Mouse (Mus musculus) heart, postnatal 25 days (tissue): ENCODE data around the gene Entpd3. TPM values are rescaled to one million over a fixed set of nuclear protein-coding genes. Genes with fewer than 3 reads are reported as not detected.

ENCODE experiments used
- DNase-seq: peaks from one replicate; pipeline ENCODE4 v3.0.0; 2022; ENCODE audit warnings: low spot score
- intact Hi-C: fragments of 180-260 bp; cut with DNase I; formaldehyde crosslinking; loops from one replicate; pipeline ENCODE4 v1.15.1; 2025
- total RNA-seq, 2 experiments: library from RNA; stranded (reverse); gene quantifications; 2 replicates each; pipeline ENCODE4 v1.2.3; 2021

The Entpd3 gene
- total RNA-seq, 2 experiments from 2014 or later: not detected

DNA sequence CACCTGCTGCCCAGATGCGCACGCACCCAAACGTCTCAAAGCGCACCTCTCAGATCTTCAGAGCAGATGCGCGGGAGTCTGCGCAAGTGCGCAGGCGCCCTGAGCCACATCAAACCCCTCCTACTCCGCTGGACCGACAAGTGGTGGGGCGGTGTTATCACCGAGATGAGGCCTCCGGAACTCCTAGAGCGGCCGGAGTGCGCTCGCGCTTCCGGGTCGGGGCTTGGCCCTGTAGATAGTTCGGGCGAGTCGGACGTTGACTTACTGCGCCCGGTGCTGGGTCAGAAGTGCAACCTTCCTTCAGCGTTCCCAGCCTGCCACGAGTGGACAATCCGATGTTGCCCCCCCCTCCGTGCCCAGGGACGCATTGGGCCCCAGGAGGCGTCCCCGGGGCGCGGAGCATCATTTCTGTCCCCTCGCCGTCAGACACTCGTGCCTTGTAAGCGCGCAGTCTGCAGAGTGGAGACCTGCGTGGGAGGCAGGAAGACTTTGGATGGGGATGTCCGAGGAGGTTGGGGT lies 37.6 kb downstream of the Entpd3 start:
- DNase-seq: peak; percentile 80
- intact Hi-C loops: no loop called here

- intact Hi-C loops: no loop called here
These were observed 38.2 kb downstream of the Entpd3 start for GRCm38 (mm10) chr9:120577706-120578405.

DNA sequence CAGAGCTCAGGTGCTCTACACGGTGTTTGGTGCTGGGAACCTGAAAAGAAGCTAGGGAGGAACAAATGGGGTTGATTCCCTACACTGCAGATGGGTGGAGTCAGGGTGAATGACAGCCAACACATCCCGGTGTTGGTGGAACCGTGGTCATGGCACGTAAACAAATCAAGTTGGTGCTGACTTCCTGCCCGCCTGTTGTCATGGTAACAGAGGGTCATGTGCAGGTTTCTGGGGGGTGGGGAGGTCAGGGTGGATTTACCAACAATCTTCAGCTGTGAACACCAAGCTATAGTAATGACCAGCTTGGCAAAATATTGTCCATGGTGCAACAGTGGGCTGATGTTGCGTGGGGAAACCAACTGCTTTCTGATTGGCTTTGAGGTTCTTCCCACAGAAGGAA lies 39.1 kb downstream of the Entpd3 start:
- DNase-seq: no peak
- intact Hi-C loops: no loop called here

More at GRCm38 (mm10) chr9:120577706-120578405, 38.2 kb downstream of the Entpd3 start:
- no peak for DNase-seq

DNA sequence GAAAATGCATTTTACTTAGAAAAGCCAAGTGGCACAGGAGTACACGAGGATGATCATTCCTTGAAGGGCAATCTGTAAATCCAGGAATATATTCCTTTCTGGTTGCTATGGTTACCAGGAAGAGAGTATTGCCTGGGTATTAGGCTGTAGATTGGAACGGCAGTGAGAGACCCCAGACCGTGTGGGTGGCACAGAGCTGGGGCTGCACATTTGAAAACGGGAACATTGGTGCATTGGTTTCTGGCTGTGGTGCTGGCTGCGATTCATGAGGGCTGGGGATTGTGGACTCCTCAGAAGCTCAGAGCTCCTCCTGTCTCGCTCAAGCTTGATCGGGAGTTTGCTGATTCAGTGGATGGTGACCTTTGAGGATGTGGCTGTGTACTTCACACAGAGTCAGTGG lies 40.2 kb downstream of the Entpd3 start:
- DNase-seq: no peak
- intact Hi-C loops: loop anchor here (5.0 to 10.0 kb wide), 3 partner anchors 148 to 875 kb away; no protein-coding TSS in a partner anchor

GRCm38 (mm10) chr9:120581941-120582618 lies 42.5 kb downstream of the Entpd3 start:
- intact Hi-C loops: loop anchor here (5.0 to 10.0 kb wide), 3 partner anchors 150 to 873 kb away; no protein-coding TSS in a partner anchor
- peak; percentile 20 for DNase-seq

- DNase-seq: peak; percentile 61
- intact Hi-C loops: loop anchor here (5.0 to 10.0 kb wide), 3 partner anchors 150 to 872 kb away; no protein-coding TSS in a partner anchor
These were observed 43.1 kb downstream of the Entpd3 start for GRCm38 (mm10) chr9:120582619-120583308.

DNA sequence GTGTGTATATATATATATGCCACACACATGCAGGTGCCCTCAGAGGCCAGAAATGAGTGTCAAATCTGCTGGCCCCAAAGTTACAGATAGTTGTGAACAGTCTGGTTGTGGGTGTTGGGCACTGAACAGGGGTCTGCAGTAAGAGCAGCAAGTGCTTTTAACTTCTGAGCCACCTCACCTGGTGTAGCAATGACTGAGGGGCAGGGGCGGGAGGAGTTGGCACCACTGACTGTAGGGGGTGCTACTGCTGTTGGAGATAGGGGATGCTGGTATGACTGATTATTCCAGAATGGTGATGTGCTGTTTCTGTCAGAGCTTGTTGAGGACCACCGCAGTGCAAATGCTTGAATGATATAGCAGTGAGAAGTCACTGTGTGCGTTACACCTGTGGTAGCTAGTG lies 43.7 kb downstream of the Entpd3 start:
- intact Hi-C loops: loop anchor here (5.0 to 10.0 kb wide), 3 partner anchors 151 to 871 kb away; no protein-coding TSS in a partner anchor
- DNase-seq: no peak

- DNase-seq: no peak
- intact Hi-C loops: loop anchor here (1.0 to 10.0 kb wide), 2 partner anchors 85 to 868 kb away; no protein-coding TSS in a partner anchor
These were observed 46.9 kb downstream of the Entpd3 start for GRCm38 (mm10) chr9:120586546-120586945.

DNA sequence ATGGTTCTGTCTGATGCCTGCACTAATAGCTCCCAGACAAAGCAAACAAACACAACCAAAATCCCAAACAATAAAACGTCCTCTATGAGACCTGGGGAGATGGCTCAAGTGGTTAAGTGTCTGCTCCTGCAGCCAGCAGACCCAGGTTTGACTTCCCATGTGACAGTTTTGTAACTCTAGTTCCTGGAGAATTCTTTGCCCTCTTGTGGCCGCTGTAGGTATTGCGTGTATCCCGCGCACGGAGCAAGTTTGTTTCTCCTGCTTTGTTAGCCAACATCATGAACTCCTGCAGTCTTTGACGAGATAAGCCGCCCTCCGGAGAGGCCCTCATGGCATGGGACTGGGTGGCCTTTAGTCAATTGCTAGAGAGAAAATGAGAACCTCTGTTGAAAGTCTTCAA lies 51.9 kb downstream of the Entpd3 start:
- intact Hi-C loops: loop anchor here (2.0 kb wide), 1 partner anchor 89 kb away; no protein-coding TSS in a partner anchor
- peak; percentile 28 for DNase-seq

DNA sequence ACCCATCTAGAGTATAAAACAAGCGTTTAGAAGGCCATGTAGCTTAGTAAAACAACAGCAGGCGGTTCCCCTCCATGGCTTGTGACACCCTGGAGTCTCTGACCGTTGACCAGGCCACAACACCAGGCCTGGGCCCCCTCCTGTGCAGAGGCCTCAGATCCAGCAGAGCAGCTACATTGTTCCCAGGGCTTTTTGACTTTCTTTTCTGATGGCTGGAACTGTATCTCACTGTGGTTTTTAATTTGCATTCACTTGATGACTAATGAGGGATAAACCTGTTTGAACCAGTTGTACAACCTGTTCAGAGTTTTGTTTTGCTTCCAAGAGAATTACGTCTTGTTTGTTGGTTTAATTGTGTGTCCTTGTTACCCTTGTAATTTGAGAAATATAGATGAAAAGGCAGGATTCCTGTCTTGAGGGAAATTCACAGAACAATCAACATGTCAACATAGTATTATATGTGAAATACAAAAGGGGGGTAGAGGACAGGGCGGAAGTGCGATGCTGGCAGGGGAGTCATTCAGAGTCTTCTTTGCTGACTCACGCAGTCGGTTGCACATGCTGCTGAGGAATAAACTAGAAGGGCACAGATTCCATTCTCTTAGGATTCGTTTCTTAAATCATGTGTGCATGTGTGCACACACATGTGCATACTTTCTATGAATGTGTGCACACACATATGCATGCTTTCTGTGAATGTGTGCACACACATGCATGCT lies 53.9 kb downstream of the Entpd3 start:
- intact Hi-C loops: no loop called here
- DNase-seq: no peak

DNA sequence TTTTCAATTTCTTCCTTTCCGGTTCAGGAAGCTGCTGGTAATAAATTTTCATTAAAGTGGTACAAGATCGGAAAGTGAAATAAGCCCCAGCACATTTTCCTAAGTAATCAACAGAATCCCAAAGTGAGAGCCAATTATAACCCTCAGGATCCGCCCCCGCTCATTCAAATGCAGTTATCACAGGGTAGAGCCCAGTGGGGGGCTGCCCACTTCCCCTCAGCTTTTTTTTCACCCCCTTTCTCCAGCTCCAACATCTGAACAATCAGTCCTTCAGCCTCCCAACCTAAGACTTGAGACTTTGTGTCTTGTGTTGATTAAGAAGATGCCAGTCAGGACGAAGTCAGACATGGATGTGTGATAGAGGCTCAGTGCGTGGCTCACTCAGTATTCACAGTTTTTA lies 55.2 kb downstream of the Entpd3 start:
- intact Hi-C loops: no loop called here
- no peak for DNase-seq

- DNase-seq: no peak
- intact Hi-C loops: no loop called here
These were observed 55.7 kb downstream of the Entpd3 start for GRCm38 (mm10) chr9:120595306-120595705.

- DNase-seq: peak; percentile 29
- intact Hi-C loops: loop anchor here (2.0 to 10.0 kb wide), 10 partner anchors 51 to 641 kb away; no protein-coding TSS in a partner anchor
These were observed 62.0 kb downstream of the Entpd3 start for GRCm38 (mm10) chr9:120601488-120602171.

GRCm38 (mm10) chr9:120602172-120602838 lies 62.7 kb downstream of the Entpd3 start:
- no peak for DNase-seq
- intact Hi-C loops: loop anchor here (2.0 to 10.0 kb wide), 9 partner anchors 50 to 640 kb away; no protein-coding TSS in a partner anchor

DNA sequence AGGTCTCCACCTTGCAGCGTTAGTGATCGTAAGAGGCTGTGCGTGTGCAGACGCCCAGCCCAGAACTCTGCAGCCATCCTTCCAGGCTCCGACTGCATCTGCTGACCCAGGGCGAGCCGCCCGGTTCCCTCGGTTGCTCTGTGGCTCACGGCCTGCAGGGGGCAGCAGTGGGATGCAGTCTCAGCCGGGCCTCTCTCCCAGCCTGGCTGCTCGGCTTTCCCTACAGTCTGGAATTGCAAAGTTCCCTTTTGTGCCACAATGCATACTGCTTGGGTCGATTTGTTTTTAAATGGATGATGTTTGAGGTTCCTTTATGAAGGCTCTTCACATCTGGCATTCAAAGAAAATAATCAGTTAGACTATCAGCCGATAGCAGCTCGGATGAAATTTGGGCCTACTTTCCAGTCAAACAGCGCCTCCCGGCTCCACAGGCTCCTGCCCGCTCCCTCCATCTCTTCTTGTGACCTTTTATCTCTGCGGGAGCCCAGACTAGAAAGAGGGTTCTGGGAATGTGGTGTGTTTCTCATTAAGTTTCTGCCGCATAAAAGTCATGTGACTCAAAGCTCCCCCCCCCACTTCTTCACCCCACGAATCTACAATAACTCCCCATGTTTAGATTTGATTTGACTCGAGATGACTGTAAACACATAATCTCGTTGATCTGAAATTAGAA lies 63.4 kb downstream of the Entpd3 start:
- intact Hi-C loops: loop anchor here (1.0 to 10.0 kb wide), 10 partner anchors 49 to 639 kb away; no protein-coding TSS in a partner anchor

GRCm38 (mm10) chr9:120603512-120603908 lies 63.9 kb downstream of the Entpd3 start:
- DNase-seq: no peak
- intact Hi-C loops: loop anchor here (1.0 to 10.0 kb wide), 10 partner anchors 49 to 639 kb away; no protein-coding TSS in a partner anchor

More for the DNA sequence above, 63.4 kb downstream of the Entpd3 start:
- DNase-seq: peak; percentile 72

- no peak for DNase-seq
- intact Hi-C loops: loop anchor here (1.0 to 10.0 kb wide), 10 partner anchors 48 to 638 kb away; no protein-coding TSS in a partner anchor
These were observed 64.3 kb downstream of the Entpd3 start for GRCm38 (mm10) chr9:120603956-120604355.
